Mouse (Mus musculus) testis, adult 2 months (tissue): ENCODE measurements at regions not wholly inside any gene's neighbourhood (a gene's known extent, or its start where the extent isn't known, plus 50 kb on each side); places are given as distances from the start of the nearest gene placed in this dataset.

Source experiments
- CTCF ChIP-seq: fragments of 200-500 bp; IDR thresholded peaks from 2 replicates; pipeline ENCODE4 v1.5.1; 2012; ENCODE audit warnings: low read depth, mild to moderate bottlenecking, inconsistent platforms, low read length, moderate library complexity; ENCODE audit not compliant: control insufficient read depth, insufficient read depth, insufficient replicate concordance
- POLR2A ChIP-seq: fragments of 200-500 bp; IDR thresholded peaks from 2 replicates; pipeline ENCODE4 v1.6.1; 2012; ENCODE audit warnings: low read depth, mild to moderate bottlenecking, inconsistent platforms, low read length, moderate library complexity; ENCODE audit not compliant: control insufficient read depth

- TF ChIP-seq CTCF, result no peak
- TF ChIP-seq POLR2A, result no peak
Observed at GRCm38 (mm10) chrX:51911566-51911965, 61.0 kb downstream of the 1700080O16Rik start.
